Mouse (Mus musculus): Measurements from ENCODE around the gene Dapk2. TPM values are rescaled to one million over a fixed set of nuclear protein-coding genes. Genes with fewer than 3 reads are reported as not detected.
A peak's percentile ranks its signal among the peaks of the same experiment; 100 is the strongest.

Gene Dapk2
- total RNA-seq, 2 experiments from 2014 or later: 9.2 to 10.3 TPM

GRCm38 (mm10) chr9:66181826-66182678 is 24.0 kb downstream of the Dapk2 start:
- peak; percentile 81 for ATAC-seq (replicated peaks; ENCODE audit: low FRiP score, low TSS enrichment, poor library complexity, severe bottlenecking)

GRCm38 (mm10) chr9:66182679-66182993 is 24.6 kb downstream of the Dapk2 start:
- no peak for ATAC-seq (replicated peaks; ENCODE audit: low FRiP score, low TSS enrichment, poor library complexity, severe bottlenecking)

- ATAC-seq (replicated peaks; ENCODE audit: low FRiP score, low TSS enrichment, poor library complexity, severe bottlenecking): no peak
Observed at GRCm38 (mm10) chr9:66183023-66183422, 25.0 kb downstream of the Dapk2 start.

- ATAC-seq (replicated peaks; ENCODE audit: low FRiP score, low TSS enrichment, poor library complexity, severe bottlenecking): no peak
Observed at GRCm38 (mm10) chr9:66184572-66184971, 26.5 kb downstream of the Dapk2 start.

- no peak for ATAC-seq (replicated peaks; ENCODE audit: low FRiP score, low TSS enrichment, poor library complexity, severe bottlenecking)
Observed at GRCm38 (mm10) chr9:66186426-66186825, 28.4 kb downstream of the Dapk2 start.

GRCm38 (mm10) chr9:66189026-66189425 is 31.0 kb downstream of the Dapk2 start:
- no peak for ATAC-seq (replicated peaks; ENCODE audit: low FRiP score, low TSS enrichment, poor library complexity, severe bottlenecking)

- ATAC-seq (replicated peaks; ENCODE audit: low FRiP score, low TSS enrichment, poor library complexity, severe bottlenecking): peak; percentile 97
Observed at GRCm38 (mm10) chr9:66194003-66194402, 36.0 kb downstream of the Dapk2 start.

- ATAC-seq (replicated peaks; ENCODE audit: low FRiP score, low TSS enrichment, poor library complexity, severe bottlenecking): no peak
Observed at GRCm38 (mm10) chr9:66196561-66196960, 38.5 kb downstream of the Dapk2 start.

GRCm38 (mm10) chr9:66198533-66198932 is 40.5 kb downstream of the Dapk2 start:
- ATAC-seq (replicated peaks; ENCODE audit: low FRiP score, low TSS enrichment, poor library complexity, severe bottlenecking): no peak

- no peak; the same call in 1 of the 2 replicates for ATAC-seq (replicated peaks; ENCODE audit: low FRiP score, low TSS enrichment, poor library complexity, severe bottlenecking)
Observed at GRCm38 (mm10) chr9:66199657-66200410, 41.8 kb downstream of the Dapk2 start.

- peak; percentile 87 for ATAC-seq (replicated peaks; ENCODE audit: low FRiP score, low TSS enrichment, poor library complexity, severe bottlenecking)
Observed at GRCm38 (mm10) chr9:66200411-66200789, 42.4 kb downstream of the Dapk2 start.

GRCm38 (mm10) chr9:66201665-66202064 is 43.6 kb downstream of the Dapk2 start:
- ATAC-seq (replicated peaks; ENCODE audit: low FRiP score, low TSS enrichment, poor library complexity, severe bottlenecking): no peak

- ATAC-seq (replicated peaks; ENCODE audit: low FRiP score, low TSS enrichment, poor library complexity, severe bottlenecking): no peak
Observed at GRCm38 (mm10) chr9:66202463-66202862, 44.4 kb downstream of the Dapk2 start.

GRCm38 (mm10) chr9:66205702-66206101 is 47.7 kb downstream of the Dapk2 start:
- ATAC-seq (replicated peaks; ENCODE audit: low FRiP score, low TSS enrichment, poor library complexity, severe bottlenecking): no peak

- no peak for ATAC-seq (replicated peaks; ENCODE audit: low FRiP score, low TSS enrichment, poor library complexity, severe bottlenecking)
Observed at GRCm38 (mm10) chr9:66206825-66207224, 48.8 kb downstream of the Dapk2 start.

- no peak for ATAC-seq (replicated peaks; ENCODE audit: low FRiP score, low TSS enrichment, poor library complexity, severe bottlenecking)
Observed at GRCm38 (mm10) chr9:66211420-66211819, 53.4 kb downstream of the Dapk2 start.

- ATAC-seq (replicated peaks; ENCODE audit: low FRiP score, low TSS enrichment, poor library complexity, severe bottlenecking): no peak
Observed at GRCm38 (mm10) chr9:66212088-66212487, 54.1 kb downstream of the Dapk2 start.

GRCm38 (mm10) chr9:66212802-66213201 is 54.8 kb downstream of the Dapk2 start:
- ATAC-seq (replicated peaks; ENCODE audit: low FRiP score, low TSS enrichment, poor library complexity, severe bottlenecking): no peak

- peak; percentile 89 for ATAC-seq (replicated peaks; ENCODE audit: low FRiP score, low TSS enrichment, poor library complexity, severe bottlenecking)
Observed at GRCm38 (mm10) chr9:66213386-66214032, 55.5 kb downstream of the Dapk2 start.

GRCm38 (mm10) chr9:66215551-66215950 is 57.5 kb downstream of the Dapk2 start:
- no peak for ATAC-seq (replicated peaks; ENCODE audit: low FRiP score, low TSS enrichment, poor library complexity, severe bottlenecking)
